Mouse (Mus musculus) monocyte, adult 2 months (primary cell): Measurements from ENCODE around the gene Ccl9.
"Not testable (repeated sequence)": the region's sequence is repeated elsewhere in the genome, so short reads cannot be mapped to it uniquely, and the experiment has no call there.

Experiments used
- DNase-seq, 2 experiments: peaks; one replicate each; pipeline ENCODE4 v3.0.0; 2022; ENCODE audit warnings: low spot score in 2 of 2, low read depth in 1 of 2

Ccl9 gene

DNA sequence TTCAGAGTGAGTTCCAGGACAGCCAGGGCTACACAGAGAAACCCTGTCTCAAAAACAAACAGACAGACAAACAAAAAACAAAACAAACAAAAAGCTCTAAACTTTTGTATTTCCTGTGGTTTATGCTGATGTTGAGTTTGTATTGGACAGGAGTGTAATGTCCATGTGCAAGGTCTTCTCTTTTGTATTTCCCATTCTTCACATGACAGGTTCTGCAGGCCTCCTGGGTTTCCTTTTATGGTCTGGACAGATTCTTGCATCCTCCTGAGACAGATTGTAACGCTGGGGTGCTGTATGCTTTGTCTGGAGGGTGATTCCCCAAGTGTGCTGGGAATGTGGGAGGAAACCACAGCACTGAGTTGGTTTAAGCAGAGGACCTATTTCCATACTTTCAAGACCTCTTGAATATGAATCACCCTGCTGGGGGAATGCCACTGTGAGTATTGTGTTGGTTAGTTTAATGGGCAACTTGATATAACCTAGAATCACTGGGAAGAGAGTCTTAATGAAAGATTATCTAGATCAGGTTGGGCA is 2.3 kb upstream of the Ccl9 start:
- DNase-seq = no peak

DNA sequence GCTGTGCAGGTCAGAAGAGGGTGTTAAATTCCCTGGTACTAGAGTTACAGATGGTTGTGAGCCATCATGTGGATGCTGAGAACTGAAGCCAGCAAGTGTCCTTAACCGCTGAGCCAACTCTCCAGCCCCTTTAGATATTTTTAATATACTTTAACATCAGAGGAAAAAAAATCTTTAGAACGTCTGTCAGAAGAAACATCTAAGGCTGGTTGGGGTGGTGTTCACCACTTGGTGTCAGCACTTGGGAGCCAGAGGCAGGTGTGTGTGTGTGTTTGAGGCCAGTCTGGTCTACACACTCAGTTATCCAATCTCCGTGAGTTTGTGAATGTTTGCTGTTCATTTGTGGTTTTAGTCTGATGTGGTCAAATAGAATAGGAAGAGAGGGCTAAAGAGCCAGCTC is 563 bp upstream of the Ccl9 start:
- DNase-seq = no peak

DNA sequence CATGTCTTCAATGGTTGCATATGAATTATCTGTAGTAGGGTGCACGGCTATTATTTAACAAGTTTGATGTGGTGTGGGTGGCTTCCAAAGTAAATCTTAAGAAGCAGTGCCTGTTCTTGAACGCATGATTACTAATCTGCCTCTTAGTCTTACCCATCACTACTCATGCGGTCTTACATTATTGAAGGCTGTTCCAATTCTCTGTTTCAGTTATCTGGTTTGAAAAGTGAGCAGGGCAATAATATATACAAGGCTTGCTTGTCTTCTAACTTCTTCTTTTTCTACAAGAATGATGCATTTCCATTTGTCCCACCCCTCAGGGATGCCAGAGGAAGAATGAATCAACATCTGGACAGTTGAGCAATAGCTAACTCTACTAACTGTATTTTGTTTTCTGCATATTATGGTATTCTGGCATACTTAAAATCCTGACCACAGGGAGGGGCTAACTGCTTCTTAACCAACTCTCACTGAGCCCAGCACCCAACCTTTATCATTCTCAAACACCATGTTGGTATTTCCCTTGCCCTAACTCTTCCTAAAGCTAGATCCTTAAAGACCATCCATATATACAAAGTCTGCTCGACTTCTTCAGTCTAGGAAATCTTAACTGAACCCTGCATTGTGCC is 1.4 kb downstream of the Ccl9 start:
- DNase-seq = peak in 1 of 2 experiments; percentile 48

DNA sequence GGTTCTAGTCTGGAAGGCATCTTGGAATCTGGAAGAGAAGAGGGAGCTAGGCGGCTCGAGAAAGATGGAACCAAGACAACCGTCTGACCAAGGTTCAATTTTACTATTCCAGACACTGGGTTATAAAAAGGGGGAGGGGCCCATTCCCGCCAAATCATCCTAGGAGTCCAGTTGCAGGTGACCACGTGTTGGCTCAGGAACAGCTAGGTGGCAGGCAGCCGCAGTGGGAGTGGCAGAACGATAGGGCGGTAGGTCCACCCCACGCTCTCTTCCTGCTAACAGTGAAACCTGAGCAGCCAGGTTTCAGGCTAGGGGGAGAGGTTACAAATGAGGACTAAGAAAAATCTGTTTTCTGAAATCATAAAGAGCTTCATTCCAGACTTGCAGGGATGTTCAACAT is 5.6 kb downstream of the Ccl9 start:
- DNase-seq = no peak

DNA sequence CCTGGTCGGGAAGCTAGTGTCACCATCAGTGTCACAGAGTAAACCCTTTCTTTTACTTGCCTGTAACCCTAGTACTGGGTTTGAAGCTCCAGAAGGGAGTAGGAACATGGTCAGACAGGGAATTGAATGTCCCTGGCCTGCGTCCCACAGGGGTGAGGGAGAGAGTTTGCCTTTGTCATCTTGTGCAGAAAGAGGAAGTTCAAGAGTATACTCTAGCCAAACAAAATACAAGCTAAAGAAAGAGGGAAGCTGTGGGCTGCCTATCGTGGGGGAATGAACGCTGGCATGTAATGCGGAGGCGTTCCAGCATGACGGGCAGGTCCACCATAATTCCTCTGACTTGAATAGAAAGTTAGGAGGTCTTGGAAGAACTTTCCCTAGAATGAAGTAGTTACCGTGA is 6.2 kb downstream of the Ccl9 start:
- peak; percentile 54 to 67 for DNase-seq

DNA sequence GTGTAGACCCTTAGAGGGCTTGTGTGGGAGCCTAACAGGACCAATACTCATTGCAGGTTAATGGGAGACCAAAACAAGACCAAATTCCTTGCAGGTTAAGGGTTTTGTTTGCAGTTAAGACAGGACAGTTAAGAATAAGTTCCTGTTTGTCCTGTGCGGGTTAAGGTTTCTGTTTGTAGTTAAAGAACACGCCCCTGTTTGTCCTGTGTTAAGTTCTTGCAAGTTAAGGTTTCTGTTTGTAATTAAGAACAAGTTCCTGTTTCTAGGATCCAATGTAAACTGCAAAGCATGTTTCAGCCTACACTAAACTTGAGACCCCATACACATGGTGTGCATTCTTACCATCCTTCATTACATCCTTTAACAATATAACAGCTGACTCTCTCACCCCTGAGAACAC is 8.2 kb downstream of the Ccl9 start:
- no peak for DNase-seq

DNA sequence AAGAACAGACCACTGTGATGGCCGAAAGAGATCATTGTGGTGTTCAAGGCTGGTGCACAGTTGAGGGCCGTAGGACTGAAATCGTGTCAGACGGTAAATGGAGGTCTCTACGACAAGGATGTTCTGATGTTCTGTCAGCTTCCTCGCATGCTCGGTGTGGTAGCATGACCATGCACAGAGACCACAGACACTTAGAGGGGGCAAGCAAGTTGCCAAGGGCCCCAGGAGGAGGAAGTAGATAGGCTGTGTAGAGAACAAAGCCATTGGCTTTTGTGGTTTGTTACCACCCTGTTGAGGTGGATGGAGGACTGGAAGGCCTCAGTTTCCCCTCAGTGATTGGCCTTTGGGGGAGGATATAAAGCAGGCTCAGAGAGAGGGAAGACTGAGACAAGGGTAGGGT is 9.2 kb downstream of the Ccl9 start:
- DNase-seq = no peak

DNA sequence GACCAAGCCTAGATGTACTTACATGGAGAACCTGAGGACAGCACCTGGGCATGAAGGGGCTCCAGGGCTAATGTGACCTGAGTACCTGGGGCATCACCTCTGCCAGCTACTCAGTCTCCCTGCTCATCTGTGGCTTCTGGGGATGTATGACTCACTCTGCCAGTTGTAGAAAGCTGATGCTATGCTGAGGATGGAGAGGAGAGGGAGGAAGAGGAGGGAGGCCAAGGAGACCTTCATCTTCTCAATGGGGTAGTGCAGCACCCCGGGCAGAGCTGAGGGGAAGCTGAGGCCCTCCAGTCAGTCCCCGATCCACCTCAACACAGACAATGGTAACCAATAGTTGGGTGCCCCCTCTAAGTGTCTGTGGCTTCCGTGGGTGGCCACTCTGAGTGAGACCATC is 9.7 kb downstream of the Ccl9 start:
- DNase-seq = no peak

DNA sequence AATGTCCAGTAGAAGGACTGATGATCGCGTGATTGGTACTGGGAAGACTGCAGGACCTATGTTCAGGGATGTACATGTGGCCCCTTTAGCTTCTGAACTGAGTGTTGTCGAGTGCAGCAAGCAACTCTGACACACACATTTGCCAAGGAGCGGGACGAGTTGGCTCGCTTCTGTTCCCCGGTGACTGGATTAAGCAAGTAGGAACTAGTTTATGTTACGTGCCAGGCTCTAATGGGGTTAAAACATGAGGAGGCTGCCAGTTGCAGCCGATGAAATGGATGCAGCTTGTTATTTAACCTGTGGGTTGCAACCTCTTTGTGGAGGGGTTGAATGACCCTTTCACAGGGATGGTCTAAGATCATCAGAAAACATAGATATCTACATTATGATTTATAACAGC is 10.4 kb downstream of the Ccl9 start:
- DNase-seq = no peak

DNA sequence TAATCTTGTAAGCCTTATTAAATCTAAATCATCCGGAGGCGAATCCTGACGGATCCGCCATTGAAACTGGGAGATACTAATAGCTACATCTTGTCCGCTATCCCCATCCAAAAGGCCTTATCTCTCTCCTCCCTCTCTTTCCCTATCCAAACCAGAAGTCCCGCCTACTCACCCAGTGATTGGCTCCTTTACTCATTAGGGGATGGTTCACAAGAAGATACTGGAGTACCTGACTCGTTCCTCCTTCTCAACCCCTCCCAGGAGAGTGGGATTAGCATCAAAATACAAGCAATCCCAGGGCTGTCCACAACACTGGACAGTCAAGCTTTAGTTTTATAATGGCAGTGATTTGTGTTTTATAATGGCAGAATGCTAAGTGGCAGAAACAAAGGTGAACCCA is 11.1 kb downstream of the Ccl9 start:
- DNase-seq = no peak

DNA sequence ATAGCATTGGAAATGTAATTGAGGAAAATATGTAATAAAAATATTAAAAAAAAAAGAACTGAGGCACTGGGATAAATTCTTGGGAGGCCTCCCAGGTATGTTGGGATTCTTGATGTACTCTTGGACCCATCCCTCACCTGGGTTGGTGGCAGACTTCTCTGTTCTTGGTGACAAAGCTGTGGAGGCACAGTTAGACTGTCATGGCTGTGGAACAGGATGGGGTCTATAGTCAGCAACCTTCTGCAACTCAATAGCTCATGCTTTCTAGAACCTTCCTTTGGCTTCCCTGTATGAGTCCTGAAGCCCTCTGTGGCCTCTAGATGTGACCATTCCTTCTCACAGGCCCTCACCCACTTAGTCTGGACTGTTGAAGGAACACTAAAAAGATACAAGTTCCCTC is 11.8 kb downstream of the Ccl9 start:
- no peak for DNase-seq

DNA sequence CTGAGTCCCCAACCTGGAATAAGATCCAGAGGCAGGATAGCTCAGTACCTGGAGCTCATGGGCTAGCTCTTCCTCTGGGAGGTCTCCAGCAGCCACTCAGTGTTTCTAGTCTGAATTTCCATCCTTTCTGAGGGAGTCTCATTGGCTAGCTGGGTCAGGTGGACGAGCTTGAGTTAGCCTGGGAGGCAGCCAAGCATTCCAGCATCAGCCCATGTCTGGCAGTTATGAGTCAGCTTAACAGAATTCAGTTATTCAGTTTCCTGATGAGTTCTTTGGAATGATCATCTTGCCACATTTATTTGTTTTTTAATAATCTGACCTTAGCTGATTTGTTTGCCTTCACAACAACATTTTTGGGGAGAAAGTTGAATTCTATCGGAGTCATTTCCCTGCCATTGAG is 14.7 kb downstream of the Ccl9 start:
- no peak for DNase-seq

DNA sequence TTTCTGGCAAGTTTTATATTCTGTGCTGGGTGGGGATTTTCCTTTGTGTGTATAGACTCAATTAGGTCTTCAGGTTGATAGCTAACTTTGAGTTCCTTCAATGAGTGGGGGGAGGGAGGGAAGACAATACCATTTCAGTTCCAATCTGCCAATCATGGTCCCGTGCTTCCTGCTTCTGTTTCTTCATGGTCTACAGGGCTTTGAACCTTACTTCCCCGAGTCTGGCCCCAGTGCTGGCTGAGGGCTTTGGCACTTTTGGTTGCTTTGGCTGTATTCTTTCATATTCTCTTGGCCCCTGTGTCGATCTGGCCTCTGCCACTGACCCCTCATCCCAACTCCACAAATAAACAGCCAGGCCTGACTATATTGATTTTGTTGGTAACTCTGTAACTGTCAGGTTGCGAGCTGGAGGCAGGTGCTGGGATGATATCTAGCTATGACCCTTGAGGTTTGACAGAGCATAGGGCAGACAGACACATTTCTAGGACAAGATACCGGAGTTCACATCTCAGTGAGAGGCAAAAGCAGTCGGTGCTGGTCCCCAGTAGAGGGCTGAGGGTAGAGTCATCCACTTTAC is 16.0 kb downstream of the Ccl9 start:
- DNase-seq = no peak

DNA sequence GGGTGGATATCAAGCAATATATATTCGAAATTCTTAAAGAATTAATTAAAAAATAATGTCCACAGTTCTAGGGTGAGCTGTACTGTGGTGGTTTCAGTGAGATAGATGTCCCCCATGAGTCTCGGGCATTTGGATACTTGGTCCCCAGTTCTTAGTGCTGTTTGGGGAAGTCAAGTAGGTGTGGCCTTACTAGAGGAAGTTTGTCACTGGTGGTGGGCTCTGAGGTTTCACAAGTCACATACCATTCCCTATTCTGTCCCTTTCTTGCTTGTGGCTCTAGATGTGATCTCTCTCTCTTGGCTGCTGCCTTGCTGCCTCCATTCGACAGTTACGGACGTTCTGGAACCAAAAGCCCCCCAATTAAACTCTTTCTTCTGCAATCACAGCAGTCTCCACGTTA is 18.0 kb downstream of the Ccl9 start:
- DNase-seq = peak in 1 of 2 experiments; percentile 29

DNA sequence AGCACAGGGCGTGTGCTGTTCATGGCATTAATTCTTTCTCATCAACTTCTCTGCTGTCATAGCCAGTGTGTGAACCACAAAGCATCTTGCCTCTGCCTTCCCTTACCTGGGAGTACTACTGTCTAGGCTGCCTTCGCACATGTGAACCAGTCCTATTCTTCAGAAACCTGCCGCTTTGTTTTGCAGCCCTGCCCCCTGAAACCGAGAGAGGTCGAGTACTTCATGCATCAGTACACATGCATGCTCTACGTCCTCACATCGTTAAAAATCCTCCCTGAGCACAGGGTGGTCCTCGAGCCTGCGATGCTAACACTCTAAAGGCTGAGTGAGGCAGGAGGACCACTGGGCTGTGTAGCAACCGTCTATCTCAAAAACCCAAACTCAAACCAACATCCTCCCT is 21.4 kb downstream of the Ccl9 start:
- DNase-seq = no peak

DNA sequence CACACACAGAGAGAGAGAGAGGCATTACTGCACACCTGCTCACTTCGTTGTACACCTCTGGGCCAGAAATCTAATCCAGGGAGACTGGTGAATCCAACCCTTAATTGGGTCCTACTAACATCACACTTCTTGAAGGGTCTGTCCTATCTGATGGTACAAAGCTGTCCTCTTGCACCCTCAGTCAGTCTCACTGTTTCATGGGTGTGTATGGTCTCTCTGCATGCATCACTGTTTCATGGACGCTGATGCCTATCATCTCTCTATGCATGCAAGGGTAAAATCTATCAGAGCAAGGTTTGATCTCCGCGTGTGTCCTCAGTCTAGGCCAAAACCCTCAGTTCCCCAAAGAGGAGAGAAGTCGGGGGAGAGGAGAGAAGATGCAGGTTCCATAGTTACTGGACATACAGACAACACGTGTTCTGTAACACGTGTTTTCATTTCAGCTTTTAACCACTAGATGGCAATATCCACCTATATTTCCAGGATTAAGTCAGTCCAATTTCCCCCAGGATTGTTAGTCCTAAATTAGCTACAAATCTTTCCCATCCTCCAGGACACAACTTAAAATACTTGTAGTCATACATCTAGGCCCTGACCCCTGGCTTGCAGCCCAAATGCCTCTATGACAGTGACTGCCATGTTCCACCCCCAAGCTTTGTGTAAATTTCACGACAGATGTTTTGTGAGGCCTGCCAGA is 22.2 kb downstream of the Ccl9 start:
- no peak for DNase-seq

DNA sequence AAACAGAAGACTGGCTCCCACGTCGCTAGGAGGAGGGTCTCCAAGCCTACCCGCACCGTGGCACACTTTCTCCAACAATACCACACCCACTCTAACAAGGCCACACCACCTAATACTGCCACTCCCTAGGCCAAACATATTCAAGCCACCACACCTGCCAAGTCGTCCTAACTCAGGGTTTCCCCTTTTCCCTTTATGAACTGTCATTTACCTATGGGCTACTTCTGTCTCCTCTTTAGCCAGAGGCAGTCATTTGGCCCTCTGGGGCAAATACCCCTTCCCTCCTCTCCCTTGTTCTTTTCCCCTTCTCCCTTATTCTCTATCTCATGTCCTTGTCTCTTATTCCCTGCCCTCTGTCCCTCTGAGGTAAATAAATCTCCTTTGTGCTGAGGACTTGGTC is 26.8 kb downstream of the Ccl9 start:
- no peak for DNase-seq

DNA sequence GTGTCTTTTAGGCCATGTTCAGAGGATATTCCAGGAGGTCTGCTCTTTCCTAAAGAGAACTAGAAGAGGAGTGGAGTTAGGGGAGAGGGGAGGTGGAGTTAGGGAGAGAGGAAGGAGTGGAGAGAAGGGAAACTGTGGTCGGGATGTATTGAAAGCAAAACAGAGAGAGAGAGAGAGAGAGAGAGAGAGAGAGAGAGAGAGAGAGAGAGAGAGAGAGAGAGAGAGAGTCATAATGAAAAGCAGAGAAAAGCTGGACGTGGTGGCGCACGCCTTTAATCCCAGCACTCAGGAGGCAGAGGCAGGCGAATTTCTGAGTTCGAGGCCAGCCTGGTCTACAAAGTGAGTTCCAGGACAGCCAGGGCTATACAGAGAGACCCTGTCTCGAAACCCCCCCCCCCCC is 27.4 kb downstream of the Ccl9 start:
- DNase-seq = not testable (repeated sequence)

DNA sequence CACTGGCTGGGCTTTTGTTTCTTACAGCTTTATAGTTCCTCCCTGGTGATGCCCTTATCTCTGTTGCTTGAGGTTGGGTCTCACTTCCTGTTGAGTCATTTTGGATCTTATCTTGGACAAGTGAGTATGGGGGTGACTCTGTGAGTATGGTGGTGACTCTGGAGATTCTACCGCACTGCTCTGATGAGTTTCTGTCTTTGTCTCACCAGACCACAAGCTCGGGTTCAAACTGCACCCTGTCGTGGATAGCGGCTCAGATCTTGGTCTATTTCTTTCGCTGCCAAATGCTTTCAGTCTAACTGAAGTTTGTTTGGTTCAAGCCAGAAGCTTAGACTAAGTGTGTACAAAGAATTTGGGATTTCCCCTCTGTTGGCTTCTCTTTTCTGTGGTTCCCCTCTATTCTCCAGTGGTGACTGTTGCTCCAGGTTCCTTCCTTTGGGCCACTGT is 28.2 kb downstream of the Ccl9 start:
- no peak for DNase-seq

DNA sequence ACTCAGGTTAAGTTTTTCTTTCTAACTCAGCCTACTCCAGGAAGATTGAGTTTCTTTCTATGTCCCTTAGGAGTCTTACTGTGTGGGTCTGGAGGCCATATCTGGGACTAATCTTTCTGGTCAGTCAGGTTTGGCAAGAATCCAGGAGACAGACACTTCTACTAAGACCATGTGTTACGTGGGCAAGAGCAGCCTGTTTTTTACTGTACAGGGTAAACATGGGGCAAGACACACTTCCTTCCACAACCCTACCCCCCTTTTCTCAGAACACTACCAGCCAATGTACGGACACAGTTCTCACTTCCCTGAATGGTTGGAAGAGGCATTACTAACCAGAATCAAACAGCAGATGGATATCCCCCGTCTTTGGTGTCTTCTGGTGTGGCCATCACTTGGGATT is 34.2 kb downstream of the Ccl9 start:
- peak; percentile 23 to 34 for DNase-seq

DNA sequence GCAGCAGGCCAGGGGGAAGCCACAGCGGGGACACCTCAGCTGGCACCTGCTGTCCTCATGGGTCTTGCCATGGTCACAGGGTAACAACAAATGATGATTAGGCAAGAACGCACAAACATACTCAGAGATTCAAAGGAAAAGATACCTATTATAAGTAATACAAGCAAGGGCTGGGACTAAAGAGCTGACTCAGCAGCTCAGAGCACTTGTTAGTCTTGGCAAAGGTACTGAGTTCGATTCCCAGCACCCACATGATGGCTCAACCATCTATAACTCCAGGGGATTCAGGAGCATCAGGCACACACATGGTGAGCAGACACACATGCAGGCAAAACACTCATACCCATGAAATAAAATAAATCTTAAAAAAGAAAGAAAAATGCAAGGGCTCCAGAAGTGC is 37.0 kb downstream of the Ccl9 start:
- DNase-seq = no peak

DNA sequence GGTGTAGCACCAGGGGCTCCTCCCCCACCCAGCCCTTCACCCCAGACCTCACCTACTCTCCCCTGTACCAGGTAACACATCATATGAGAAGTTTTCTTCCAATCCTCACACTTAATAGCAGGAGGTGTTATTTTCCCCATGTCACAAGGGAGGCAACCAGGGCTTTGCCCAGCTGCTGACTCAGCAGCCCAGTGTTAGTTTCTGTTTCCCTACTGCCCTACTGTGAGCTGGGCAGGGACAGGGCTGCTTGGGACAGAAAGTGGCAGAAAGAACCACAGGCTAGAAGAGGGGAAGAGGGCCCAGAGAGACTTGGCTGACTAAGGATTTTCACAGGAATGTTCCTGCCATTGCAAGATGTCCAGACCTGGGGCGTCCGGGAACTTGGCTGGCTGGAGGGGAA is 37.5 kb downstream of the Ccl9 start:
- DNase-seq = no peak
